Mouse (Mus musculus) erythroblast, embryonic 14.5 days (primary cell): ENCODE results near the gene Nckap5.

ENCODE experiments used
- GATA1 ChIP-seq: IDR thresholded peaks from 2 replicates; pipeline ENCODE4 v1.6.1; 2012; ENCODE audit warnings: low read length, inconsistent platforms, mixed read lengths
- TAL1 ChIP-seq: IDR thresholded peaks from 3 replicates; pipeline ENCODE4 v1.6.1; 2012; ENCODE audit warnings: low read length, inconsistent platforms, mixed read lengths

- TF ChIP-seq TAL1: no peak
- TF ChIP-seq GATA1: no peak
These were observed 237.4 kb downstream of the Nckap5 start for GRCm38 (mm10) chr1:126593044-126593805.
